Mouse (Mus musculus) CH12.LX (cell line): ENCODE results near the gene Lyve1. TPM values are rescaled to one million over a fixed set of nuclear protein-coding genes. Genes with fewer than 3 reads are reported as not detected.

Experiments
- DNase-seq: peaks from one replicate; pipeline ENCODE4 v3.0.0-alpha.2; 2013; ENCODE audit errors: extremely low read depth
- H3K27ac ChIP-seq: 2 replicates; pipeline ENCODE4 v1.5.1; 2012; ENCODE audit warnings: low read depth, mild to moderate bottlenecking, control low read depth, moderate library complexity; ENCODE audit not compliant: insufficient read depth
- H3K27me3 ChIP-seq: replicated peaks from 2 replicates; pipeline ENCODE3; 2012; ENCODE audit warnings: inconsistent platforms
- H3K36me3 ChIP-seq, 2 experiments: replicated peaks in 1 of 2; 2 replicates each; pipeline versions ENCODE3 to v1.6.1; 2012; ENCODE audit warnings: inconsistent platforms in 1 of 2, low read length in 1 of 2, mild to moderate bottlenecking in 1 of 2, mixed read lengths in 1 of 2, moderate library complexity in 1 of 2; ENCODE audit not compliant: control insufficient read depth in 1 of 2, insufficient read depth in 1 of 2
- H3K4me1 ChIP-seq, 2 experiments: 2 replicates each; pipeline ENCODE4 v1.6.1; 2012; ENCODE audit warnings: inconsistent platforms in 1 of 2, moderate library complexity in 1 of 2; ENCODE audit not compliant: insufficient read depth in 2 of 2, control insufficient read depth in 1 of 2
- H3K4me2 ChIP-seq: 2 replicates; pipeline ENCODE4 v1.6.1; 2012; ENCODE audit warnings: low read depth, mild to moderate bottlenecking, control low read depth; ENCODE audit not compliant: poor library complexity, insufficient read depth, severe bottlenecking
- H3K4me3 ChIP-seq, 3 experiments: fragments of 150-350 bp in 1 of 3; sonication (generic) in 1 of 3; replicated peaks in 1 of 3; 2 replicates each; pipeline versions ENCODE3 to v1.5.1; 2011 to 2012; ENCODE audit warnings: low read depth in 2 of 3, low read length in 2 of 3, mild to moderate bottlenecking in 2 of 3, moderate library complexity in 2 of 3, control low read depth in 1 of 3, improper control_type of control experiment in 1 of 3, inconsistent platforms in 1 of 3, mixed read lengths in 1 of 3; ENCODE audit not compliant: poor library complexity in 1 of 3
- H3K79me2 ChIP-seq: replicated peaks from 2 replicates; pipeline ENCODE4 v1.6.1; 2012; ENCODE audit warnings: mild to moderate bottlenecking, moderate library complexity; ENCODE audit not compliant: control insufficient read depth, poor library complexity, insufficient read depth, severe bottlenecking; ENCODE audit errors: extremely low read depth
- H3K9ac ChIP-seq: 2 replicates; pipeline ENCODE4 v1.6.1; 2012; ENCODE audit warnings: low read depth, mild to moderate bottlenecking, control low read depth, moderate library complexity; ENCODE audit not compliant: insufficient read depth
- H3K9me3 ChIP-seq: replicated peaks from 2 replicates; pipeline ENCODE3; 2012; ENCODE audit warnings: low read length, inconsistent platforms, mixed read lengths
- BHLHE40 ChIP-seq: IDR thresholded peaks from 2 replicates; pipeline ENCODE4 v1.6.1; 2011; ENCODE audit warnings: mild to moderate bottlenecking, low read depth, low read length, improper control_type of control experiment
- CHD1 ChIP-seq: IDR thresholded peaks from 2 replicates; pipeline ENCODE4 v1.6.1; 2012; ENCODE audit warnings: low read depth, low read length, improper control_type of control experiment, inconsistent platforms
- E2F4 ChIP-seq: IDR thresholded peaks from 2 replicates; pipeline ENCODE4 v1.6.1; 2011; ENCODE audit warnings: low read depth, low read length, improper control_type of control experiment; ENCODE audit not compliant: insufficient replicate concordance
- ELF1 ChIP-seq: IDR thresholded peaks from 2 replicates; pipeline ENCODE4 v1.6.1; 2014; ENCODE audit warnings: low read depth, mild to moderate bottlenecking, inconsistent platforms, low read length, improper control_type of control experiment
- EP300 ChIP-seq: IDR thresholded peaks from 2 replicates; pipeline ENCODE4 v1.6.1; 2011; ENCODE audit warnings: low read length, improper control_type of control experiment
- ETS1 ChIP-seq: conservative IDR thresholded peaks from 2 replicates; pipeline ENCODE4 v1.6.1; 2012; ENCODE audit warnings: low read depth, mild to moderate bottlenecking, inconsistent platforms, low read length, improper control_type of control experiment, moderate library complexity
- HCFC1 ChIP-seq: IDR thresholded peaks from 2 replicates; pipeline ENCODE4 v1.6.1; 2012; ENCODE audit warnings: low read depth, mild to moderate bottlenecking, inconsistent platforms, low read length, improper control_type of control experiment
- IRF4 ChIP-seq: IDR thresholded peaks from 2 replicates; pipeline ENCODE4 v1.6.1; 2014; ENCODE audit warnings: low read depth, mild to moderate bottlenecking, inconsistent platforms, low read length, improper control_type of control experiment
- JUN ChIP-seq: IDR thresholded peaks from 2 replicates; pipeline ENCODE4 v1.6.1; 2011; ENCODE audit warnings: low read depth, mild to moderate bottlenecking, low read length, improper control_type of control experiment, moderate library complexity; ENCODE audit not compliant: insufficient read depth
- MAX ChIP-seq: IDR thresholded peaks from 2 replicates; pipeline ENCODE4 v1.6.1; 2011; ENCODE audit warnings: low read length, improper control_type of control experiment
- MAZ ChIP-seq: IDR thresholded peaks from 2 replicates; pipeline ENCODE4 v1.6.1; 2012; ENCODE audit warnings: low read depth, mild to moderate bottlenecking, inconsistent platforms, low read length, improper control_type of control experiment, moderate library complexity
- MEF2A ChIP-seq: IDR thresholded peaks from 2 replicates; pipeline ENCODE4 v1.6.1; 2014; ENCODE audit warnings: low read depth, mild to moderate bottlenecking, inconsistent platforms, low read length, improper control_type of control experiment, borderline replicate concordance
- MYC ChIP-seq: IDR thresholded peaks from 2 replicates; pipeline ENCODE4 v1.6.1; 2011; ENCODE audit warnings: low read depth, mild to moderate bottlenecking, improper control_type of control experiment, low read length
- NELFE ChIP-seq: IDR thresholded peaks from 2 replicates; pipeline ENCODE4 v1.6.1; 2011; ENCODE audit warnings: low read depth, low read length, improper control_type of control experiment
- NRF1 ChIP-seq: IDR thresholded peaks from 2 replicates; pipeline ENCODE4 v1.6.1; 2014; ENCODE audit warnings: low read depth, mild to moderate bottlenecking, inconsistent platforms, low read length, improper control_type of control experiment, moderate library complexity
- POLR2A ChIP-seq: IDR thresholded peaks from 2 replicates; pipeline ENCODE4 v1.6.1; 2011; ENCODE audit warnings: low read depth, mild to moderate bottlenecking, improper control_type of control experiment, low read length
- POLR2AphosphoS2 ChIP-seq: IDR thresholded peaks from 2 replicates; pipeline ENCODE4 v1.6.1; 2011; ENCODE audit warnings: low read depth, low read length, improper control_type of control experiment
- RCOR1 ChIP-seq: conservative IDR thresholded peaks from 2 replicates; pipeline ENCODE4 v1.6.1; 2012; ENCODE audit warnings: low read depth, mild to moderate bottlenecking, inconsistent platforms, low read length, improper control_type of control experiment
- SMC3 ChIP-seq: IDR thresholded peaks from 2 replicates; pipeline ENCODE4 v1.6.1; 2011; ENCODE audit warnings: low read depth, low read length, improper control_type of control experiment
- TBP ChIP-seq: conservative IDR thresholded peaks from 2 replicates; pipeline ENCODE4 v1.6.1; 2011; ENCODE audit warnings: low read depth, low read length, improper control_type of control experiment
- TCF12 ChIP-seq: IDR thresholded peaks from 2 replicates; pipeline ENCODE4 v1.6.1; 2014; ENCODE audit warnings: low read depth, mild to moderate bottlenecking, inconsistent platforms, low read length, improper control_type of control experiment
- UBTF ChIP-seq: IDR thresholded peaks from 2 replicates; pipeline ENCODE4 v1.6.1; 2012; ENCODE audit warnings: low read depth, mild to moderate bottlenecking, inconsistent platforms, low read length, improper control_type of control experiment, moderate library complexity
- USF1 ChIP-seq: IDR thresholded peaks from 2 replicates; pipeline ENCODE4 v1.6.1; 2014; ENCODE audit warnings: low read depth, mild to moderate bottlenecking, inconsistent platforms, low read length, improper control_type of control experiment
- dilution Hi-C: fragments of 300-500 bp; cut with MboI; formaldehyde crosslinking; loops from 2 replicates; pipeline ENCODE4 v1.14.3; 2020; ENCODE audit warnings: low sequenced_read_pairs; ENCODE audit not compliant: extremely low pct_unique_long_range_greater_than_20kb, extremely low pct_ligation_motif_present
- in situ Hi-C: fragments of 300-500 bp; cut with MboI; formaldehyde crosslinking; loops from 3 replicates; pipeline ENCODE4 v1.14.3; 2019; ENCODE audit warnings: low sequenced_read_pairs, low pct_ligation_motif_present, low pct_unique_long_range_greater_than_20kb, mixed read lengths
- polyA plus RNA-seq: library from polyadenylated mRNA; unstranded; fragments of >175 nt; gene quantifications from 2 replicates; pipeline ENCODE4 v1.2.1, GENCODE M21; 2012; ENCODE audit warnings: low read depth; ENCODE audit not compliant: insufficient read length
- total RNA-seq, 2 experiments: library from RNA; depleted of rRNA; stranded (reverse); fragments of 300-350 nt in 1 of 2; fragments of >200 nt in 1 of 2; gene quantifications; 2 replicates each; pipeline ENCODE4 v1.2.3; 2012 to 2014

Lyve1 gene
- total and polyA plus RNA-seq, 3 experiments, result not detected

GRCm38 (mm10) chr7:110868807-110869206 is 5.8 kb upstream of the Lyve1 start:
- no peak for DNase-seq
- H3K9ac ChIP-seq, result no peak overlapping the region
- no peaks in the 10 kb centered on the region for H3K27me3 ChIP-seq
- H3K4me3 ChIP-seq, result no peak overlapping the region
- H3K4me2 ChIP-seq, result no peak overlapping the region
- no peaks in the 10 kb centered on the region for H3K36me3 ChIP-seq
- in situ Hi-C loops, result no loop called here
- dilution Hi-C loops, result no loop called here
- no peaks in the 10 kb centered on the region for H3K4me1 ChIP-seq
- TF ChIP-seq E2F4, result no peak
- H3K79me2 ChIP-seq, result no peaks in the 10 kb centered on the region
- no peak overlapping the region for H3K27ac ChIP-seq
- H3K9me3 ChIP-seq, result no peaks in the 10 kb centered on the region

GRCm38 (mm10) chr7:110867116-110867515 is 4.1 kb upstream of the Lyve1 start:
- TF ChIP-seq HCFC1 (no peak), MAX (no peak), BHLHE40 (no peak), ELF1 (no peak), NELFE (no peak), MYC (no peak), MAZ (no peak), CHD1 (no peak), E2F4 (no peak), POLR2A (no peak), MEF2A (no peak), USF1 (no peak), JUN (no peak), TCF12 (no peak)
- H3K27me3 ChIP-seq, result no peaks in the 10 kb centered on the region
- no peak overlapping the region for H3K9ac ChIP-seq
- DNase-seq, result no peak
- no peaks in the 10 kb centered on the region for H3K79me2 ChIP-seq
- H3K9me3 ChIP-seq, result no peaks in the 10 kb centered on the region
- H3K36me3 ChIP-seq, result no peaks in the 10 kb centered on the region
- no peaks in the 10 kb centered on the region for H3K4me1 ChIP-seq
- H3K4me2 ChIP-seq, result no peak overlapping the region
- no peak overlapping the region for H3K4me3 ChIP-seq
- dilution Hi-C loops, result no loop called here
- H3K27ac ChIP-seq, result no peak overlapping the region
- in situ Hi-C loops, result no loop called here

- H3K9me3 ChIP-seq, result no peaks in the 10 kb centered on the region
- H3K27me3 ChIP-seq, result no peaks in the 10 kb centered on the region
- in situ Hi-C loops, result no loop called here
- H3K27ac ChIP-seq, result no peak overlapping the region
- H3K79me2 ChIP-seq, result no peaks in the 10 kb centered on the region
- H3K36me3 ChIP-seq, result no peaks in the 10 kb centered on the region
- no peak overlapping the region for H3K4me2 ChIP-seq
- dilution Hi-C loops, result no loop called here
- no peak for DNase-seq
- no peak overlapping the region for H3K9ac ChIP-seq
- TF ChIP-seq IRF4, result no peak
- no peak for TF ChIP-seq POLR2AphosphoS2
- no peak for TF ChIP-seq EP300
- no peak for TF ChIP-seq RCOR1
- TF ChIP-seq CHD1, result no peak
- no peak for TF ChIP-seq UBTF
- TF ChIP-seq TCF12, result no peak
- no peak for TF ChIP-seq TBP
- TF ChIP-seq MEF2A, result no peak
- TF ChIP-seq BHLHE40, result no peak
- no peak for TF ChIP-seq ELF1
- no peak for TF ChIP-seq JUN
- TF ChIP-seq E2F4, result no peak
- TF ChIP-seq POLR2A, result no peak
- TF ChIP-seq NELFE, result no peak
- no peak for TF ChIP-seq ETS1
- no peak for TF ChIP-seq NRF1
- no peak for TF ChIP-seq SMC3
- TF ChIP-seq, all 38 proteins: peak for 0
- no peaks in the 10 kb centered on the region for H3K4me1 ChIP-seq
- H3K4me3 ChIP-seq, result no peak overlapping the region
These were observed 3.0 kb upstream of the Lyve1 start for GRCm38 (mm10) chr7:110866021-110866420.
